Mouse (Mus musculus): ENCODE measurements around the gene Tomm20.

Gene Tomm20

GRCm38 (mm10) chr8:126883752-126884151 lies 61.9 kb downstream of the Tomm20 start:
- WGBS: 56% methylated on average over 5 of the region's 5 CpGs

GRCm38 (mm10) chr8:126882586-126882985 lies 63.1 kb downstream of the Tomm20 start:
- 100% methylated on average over 1 of the region's 1 CpGs for WGBS

- WGBS: 83% methylated on average over 4 of the region's 4 CpGs
These were observed 64.0 kb downstream of the Tomm20 start for GRCm38 (mm10) chr8:126881641-126882140.
